Mouse (Mus musculus) embryonic facial prominence, embryonic 15.5 days (tissue): ENCODE results near the gene Bex3. TPM values are rescaled to one million over a fixed set of nuclear protein-coding genes. Genes with fewer than 3 reads are reported as not detected.

ENCODE experiments used
- ATAC-seq: fragments of 200-750 bp; cut with Nextera tagmentation; 2 replicates; pipeline ENCODE4 v1.8.0; 2017; ENCODE audit warnings: low read depth, moderate TSS enrichment; ENCODE audit not compliant: insufficient number of reproducible peaks, low FRiP score, low TSS enrichment
- H3K27ac ChIP-seq: fragments of 300-500 bp; sonication (generic); replicated peaks from 2 replicates; pipeline ENCODE4 v1.5.1; 2015; ENCODE audit warnings: mild to moderate bottlenecking, inconsistent platforms
- H3K27me3 ChIP-seq: fragments of 300-500 bp; sonication (generic); 2 replicates; pipeline ENCODE4 v1.6.1; 2015; ENCODE audit warnings: inconsistent platforms
- H3K36me3 ChIP-seq: fragments of 300-500 bp; sonication (generic); 2 replicates; pipeline ENCODE4 v1.6.1; 2015; ENCODE audit warnings: mild to moderate bottlenecking, inconsistent platforms
- H3K4me1 ChIP-seq: fragments of 300-500 bp; sonication (generic); 2 replicates; pipeline ENCODE4 v1.6.1; 2015; ENCODE audit warnings: inconsistent platforms
- H3K4me2 ChIP-seq: fragments of 300-500 bp; sonication (generic); replicated peaks from 2 replicates; pipeline ENCODE4 v1.6.1; 2015; ENCODE audit warnings: mild to moderate bottlenecking, inconsistent platforms
- H3K4me3 ChIP-seq: fragments of 300-500 bp; sonication (generic); replicated peaks from 2 replicates; pipeline ENCODE4 v1.5.1; 2015; ENCODE audit warnings: mild to moderate bottlenecking, inconsistent platforms
- H3K9ac ChIP-seq: fragments of 300-500 bp; sonication (generic); 2 replicates; pipeline ENCODE4 v1.6.1; 2015; ENCODE audit warnings: inconsistent platforms
- H3K9me3 ChIP-seq: fragments of 300-500 bp; sonication (generic); replicated peaks from 2 replicates; pipeline ENCODE4 v1.6.1; 2016; ENCODE audit warnings: inconsistent platforms
- WGBS: fragments of 180-500 bp; shearing (Covaris S2); methylation state at CpG from one replicate; pipeline ENCODE4 v1.1.7; 2015; 5-methylcytosine and 5-hydroxymethylcytosine counted together
- polyA plus RNA-seq: library from polyadenylated mRNA; unstranded; fragments of >200 nt; fragmentation: Nextera tagmentation; extraction: Ambion mirVana; gene quantifications from 2 replicates; pipeline ENCODE4 v1.2.1, GENCODE M21; 2015

Bex3 gene
- polyA plus RNA-seq, 1 experiment from 2014 or later = 393 TPM

DNA sequence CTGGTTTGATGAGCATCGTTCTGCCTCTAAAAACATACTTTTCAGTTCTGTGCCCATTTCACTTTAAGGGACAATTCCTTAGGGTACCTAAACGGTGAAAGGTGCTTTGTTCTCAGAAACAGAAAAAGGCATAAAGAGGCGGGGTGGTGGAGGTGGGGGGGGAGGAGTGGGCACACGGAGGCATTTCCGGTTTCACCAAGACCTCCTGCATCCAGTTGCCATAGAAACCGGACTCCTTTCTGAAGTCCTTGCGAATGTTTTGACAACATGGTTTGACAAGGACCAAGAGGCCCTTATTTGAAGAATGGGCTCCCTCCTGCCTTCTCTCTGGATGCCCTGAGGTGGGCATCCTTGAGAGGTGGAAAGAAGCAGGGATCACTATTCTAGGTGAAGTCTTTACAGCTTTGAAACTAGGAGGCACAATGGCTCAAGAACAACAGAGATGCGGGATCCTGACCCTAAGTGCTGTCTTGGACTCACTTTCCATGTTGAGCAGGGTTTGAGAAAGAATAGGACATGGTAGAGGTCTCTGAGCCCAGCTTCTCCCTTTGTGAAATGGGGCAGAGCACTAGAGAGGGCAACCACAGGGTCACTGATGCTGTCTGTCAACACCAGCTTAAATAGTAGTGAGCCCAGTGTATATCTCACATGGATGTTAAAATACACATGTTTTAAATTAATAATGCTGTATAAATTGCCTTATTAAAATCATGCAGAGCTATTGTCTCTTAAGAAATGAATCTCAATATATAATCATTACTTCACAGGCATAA, 43.9 kb downstream of the Bex3 start:
- no peak for ATAC-seq
- Histone ChIP-seq H3K4me2 (no peak overlapping the region), H3K4me1 (no peaks in the 10 kb centered on the region), H3K27ac (no peak overlapping the region), H3K27me3 (no peaks in the 10 kb centered on the region), H3K9ac (no peak overlapping the region), H3K9me3 (no peaks in the 10 kb centered on the region), H3K4me3 (no peak overlapping the region), H3K36me3 (no peaks in the 10 kb centered on the region)
- WGBS = 23% methylated on average over 8 of the region's 8 CpGs

DNA sequence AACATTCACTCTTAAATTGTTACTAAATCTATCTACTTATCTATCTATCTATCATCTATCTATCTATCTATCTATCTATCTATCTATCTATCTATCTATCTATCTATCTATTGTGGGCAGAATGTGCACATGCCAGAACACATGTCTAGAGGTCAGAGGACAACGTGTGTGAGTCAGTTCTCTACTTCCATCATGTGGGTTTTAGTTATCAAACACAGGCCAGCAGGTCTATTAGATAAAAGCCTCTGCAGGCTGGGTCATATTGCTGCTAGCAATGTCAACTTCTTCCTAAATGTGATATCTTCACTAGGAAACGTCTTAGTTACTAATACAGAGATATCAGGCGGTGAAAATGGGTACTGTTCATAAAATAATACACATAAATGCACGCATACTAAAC, 49.9 kb downstream of the Bex3 start:
- no peaks in the 10 kb centered on the region for H3K4me1 ChIP-seq
- H3K4me2 ChIP-seq = no peak overlapping the region
- no peak overlapping the region for H3K27ac ChIP-seq
- WGBS = 81% methylated on average over 4 of the region's 4 CpGs
- no peaks in the 10 kb centered on the region for H3K36me3 ChIP-seq
- H3K4me3 ChIP-seq = no peak overlapping the region
- ATAC-seq = no peak
- H3K9me3 ChIP-seq = no peaks in the 10 kb centered on the region
- no peaks in the 10 kb centered on the region for H3K27me3 ChIP-seq
- no peak overlapping the region for H3K9ac ChIP-seq

Other genes with a start within 250 kb of the Bex3 start
- 24.4 and 26.5 TPM in 2 replicates for gene Arxes1, start 236.9 kb upstream of the Bex3 start, polyA plus RNA-seq
- 58.8 and 64.6 TPM in 2 replicates for gene Bex2, start 202.0 kb upstream of the Bex3 start, polyA plus RNA-seq
- gene Nxf3, start 185.0 kb upstream of the Bex3 start, polyA plus RNA-seq = not detected in 2 replicates
- gene Bex4, start 131.3 kb upstream of the Bex3 start, polyA plus RNA-seq = 31.4 and 35.7 TPM in 2 replicates
- 189 and 202 TPM in 2 replicates for gene Tceal8, start 97.9 kb upstream of the Bex3 start, polyA plus RNA-seq
- 12.9 and 13.1 TPM in 2 replicates for gene Tceal5, start 66.4 kb upstream of the Bex3 start, polyA plus RNA-seq
- 121 and 154 TPM in 2 replicates for gene Tceal7, start 55.5 kb upstream of the Bex3 start, polyA plus RNA-seq
- gene Bex1, start 54.7 kb upstream of the Bex3 start, polyA plus RNA-seq = 112 and 134 TPM in 2 replicates
- gene Tceal9, start 25.2 kb upstream of the Bex3 start, polyA plus RNA-seq = 520 and 545 TPM in 2 replicates
- gene Kir3dl1, start 247.7 kb downstream of the Bex3 start, polyA plus RNA-seq = not detected in 2 replicates